Mouse (Mus musculus): ENCODE results near the gene Faap100. TPM values are rescaled to one million over a fixed set of nuclear protein-coding genes. Genes with fewer than 3 reads are reported as not detected.

Faap100 gene
- polyA plus RNA-seq (2011; ENCODE audit: insufficient read depth, insufficient read length, low read depth, missing spikeins) = 13.2 and 15.2 TPM in 2 replicates

- no peaks in the 10 kb centered on the region for H3K4me1 ChIP-seq (ENCODE audit: control insufficient read depth, insufficient read depth, low read length)
- TF ChIP-seq CTCF (IDR thresholded peaks at IDR 0.05; ENCODE audit: low read depth, low read length) (peak; percentile 48), EP300 (IDR thresholded peaks at IDR 0.05; ENCODE audit: insufficient read depth, low read depth, low read length) (0 out of 2 replicates have a peak, but pooled peaks have one; percentile 19), POLR2A (IDR thresholded peaks at IDR 0.05; ENCODE audit: insufficient read depth, low read length) (peak; percentile 10)
- no peaks in the 10 kb centered on the region for H3K9me3 ChIP-seq (replicated peaks; ENCODE audit: control insufficient read depth, insufficient read depth, low read length, poor library complexity, severe bottlenecking)
- H3K36me3 ChIP-seq (ENCODE audit: control insufficient read depth, insufficient read depth, low read length, poor library complexity, severe bottlenecking) = peaks cover 6% of the 10 kb centered on the region; the same call in 1 of the 2 replicates
- no peaks in the 10 kb centered on the region for H3K27me3 ChIP-seq (ENCODE audit: control insufficient read depth, insufficient read depth, low read length, poor library complexity, severe bottlenecking)
- no peak within 1 kb of the TSS for H3K27ac ChIP-seq (ENCODE audit: insufficient read depth, low read length)
- H3K9ac ChIP-seq (ENCODE audit: low read depth, poor library complexity, severe bottlenecking) = peak within 1 kb of the TSS; percentile 72
- peak within 1 kb of the TSS; percentile 87 for H3K4me3 ChIP-seq (ENCODE audit: low read depth, low read length)
Measured at GRCm38 (mm10) chr11:120378611-120379540, at the start of gene Faap100. Gene Faap100, minus strand, starts transcription at chr11:120378764.

GRCm38 (mm10) chr11:120426727-120427126, 48.2 kb upstream of the Faap100 start:
- H3K36me3 ChIP-seq (ENCODE audit: control insufficient read depth, insufficient read depth, low read length, poor library complexity, severe bottlenecking) = peaks cover 51% of the 10 kb centered on the region
- peak overlapping the region; percentile 22; the same call in 1 of the 2 replicates for H3K27ac ChIP-seq (ENCODE audit: insufficient read depth, low read length)
- H3K4me3 ChIP-seq (ENCODE audit: low read depth, low read length) = no peak overlapping the region

DNA sequence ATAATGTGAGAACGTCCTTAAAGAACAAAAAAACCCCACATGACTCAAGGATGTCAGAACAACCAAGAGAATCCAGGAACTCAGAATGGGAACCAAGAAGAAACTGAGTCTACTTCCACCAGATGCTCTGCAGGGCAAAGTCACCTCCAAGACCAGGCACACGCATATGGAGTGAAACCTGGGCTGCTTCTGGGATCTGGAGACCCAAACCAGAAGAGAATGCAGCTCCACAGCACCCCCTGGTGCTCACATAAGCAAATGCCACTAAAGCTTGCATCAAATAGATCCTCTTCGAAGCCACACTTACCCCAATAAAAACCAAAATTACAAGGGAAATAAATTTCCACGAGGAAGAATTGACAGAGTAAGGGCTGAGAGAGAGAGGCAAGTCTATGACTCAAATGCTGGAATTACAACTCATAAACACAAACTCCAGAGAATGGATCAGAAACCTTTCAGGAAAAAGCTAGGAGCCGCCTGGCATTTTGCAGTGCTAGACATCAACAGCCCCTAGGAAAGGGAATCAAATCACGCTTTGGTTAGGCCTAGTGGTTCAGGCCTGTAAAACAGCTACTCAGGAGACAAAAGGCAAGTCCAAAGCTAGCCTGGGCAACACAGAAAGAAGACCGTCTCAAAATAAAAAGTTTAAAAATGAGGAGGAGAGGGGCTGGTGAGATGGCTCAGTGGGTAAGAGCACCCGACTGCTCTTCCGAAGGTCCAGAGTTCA, 45.2 kb upstream of the Faap100 start:
- TF ChIP-seq POLR2A (IDR thresholded peaks at IDR 0.05; ENCODE audit: insufficient read depth, low read length) (no peak), EP300 (IDR thresholded peaks at IDR 0.05; ENCODE audit: insufficient read depth, low read depth, low read length) (no peak), CTCF (IDR thresholded peaks at IDR 0.05; ENCODE audit: low read depth, low read length) (peak; percentile 63)
- Histone ChIP-seq H3K36me3 (ENCODE audit: control insufficient read depth, insufficient read depth, low read length, poor library complexity, severe bottlenecking) (peaks cover 54% of the 10 kb centered on the region), H3K27ac (ENCODE audit: insufficient read depth, low read length) (peak overlapping the region; percentile 74)

More at GRCm38 (mm10) chr11:120426727-120427126, 48.2 kb upstream of the Faap100 start:
- Histone ChIP-seq H3K9me3 (replicated peaks; ENCODE audit: control insufficient read depth, insufficient read depth, low read length, poor library complexity, severe bottlenecking) (no peaks in the 10 kb centered on the region), H3K4me1 (ENCODE audit: control insufficient read depth, insufficient read depth, low read length) (no peaks in the 10 kb centered on the region), H3K27me3 (ENCODE audit: control insufficient read depth, insufficient read depth, low read length, poor library complexity, severe bottlenecking) (no peaks in the 10 kb centered on the region), H3K9ac (ENCODE audit: low read depth, poor library complexity, severe bottlenecking) (no peak overlapping the region)
- no peak for TF ChIP-seq CTCF (IDR thresholded peaks at IDR 0.05; ENCODE audit: low read depth, low read length)
- TF ChIP-seq EP300 (IDR thresholded peaks at IDR 0.05; ENCODE audit: insufficient read depth, low read depth, low read length) = no peak
- TF ChIP-seq POLR2A (IDR thresholded peaks at IDR 0.05; ENCODE audit: insufficient read depth, low read length) = no peak

DNA sequence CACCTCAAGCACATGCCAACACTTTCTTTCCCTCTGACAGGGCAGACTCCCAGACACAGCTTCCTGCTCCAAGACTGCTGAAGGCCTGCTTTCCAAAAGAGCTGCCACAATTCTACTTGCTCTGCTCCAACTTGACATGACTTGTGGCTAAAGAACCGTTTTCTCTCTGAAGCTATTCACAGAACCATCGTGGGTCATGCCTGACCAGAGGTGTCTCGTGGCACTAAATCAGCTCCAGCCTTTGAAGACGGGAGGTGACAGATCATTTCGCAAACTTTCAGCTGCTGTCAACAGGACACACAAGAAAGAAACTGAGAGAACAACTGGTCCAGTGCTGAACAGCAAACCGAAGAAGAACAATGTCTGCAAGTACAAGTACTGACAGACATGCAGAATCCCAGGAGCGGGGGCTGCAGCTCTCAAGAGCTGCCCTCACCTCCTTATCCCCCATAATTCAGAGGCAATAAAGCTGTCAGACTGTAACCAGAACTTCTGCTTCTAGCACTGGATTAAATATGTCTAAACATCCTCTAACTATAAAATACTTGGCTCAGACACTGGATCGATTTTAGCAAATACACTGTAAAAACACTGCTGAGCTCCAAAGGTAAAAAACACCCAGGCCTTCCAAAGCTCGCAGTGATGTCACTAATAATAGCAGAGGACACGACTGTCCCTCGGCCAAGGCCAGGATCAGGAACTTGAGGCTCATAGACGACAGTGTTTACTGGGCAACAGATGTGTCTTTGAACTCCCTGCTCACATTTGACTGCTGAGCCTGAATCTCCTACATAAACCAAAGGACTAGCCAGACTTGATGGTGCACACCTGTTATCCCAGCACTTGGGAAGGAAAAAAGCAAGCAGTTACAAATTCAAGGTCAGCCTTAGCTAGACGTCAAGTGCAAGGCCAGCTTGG, 44.3 kb upstream of the Faap100 start:
- TF ChIP-seq POLR2A (IDR thresholded peaks at IDR 0.05; ENCODE audit: insufficient read depth, low read length) = no peak
- no peak for TF ChIP-seq CTCF (IDR thresholded peaks at IDR 0.05; ENCODE audit: low read depth, low read length)
- TF ChIP-seq EP300 (IDR thresholded peaks at IDR 0.05; ENCODE audit: insufficient read depth, low read depth, low read length) = no peak
- no peaks in the 10 kb centered on the region for H3K4me1 ChIP-seq (ENCODE audit: control insufficient read depth, insufficient read depth, low read length)
- no peaks in the 10 kb centered on the region for H3K27me3 ChIP-seq (ENCODE audit: control insufficient read depth, insufficient read depth, low read length, poor library complexity, severe bottlenecking)
- H3K27ac ChIP-seq (ENCODE audit: insufficient read depth, low read length) = no peak overlapping the region
- H3K9ac ChIP-seq (ENCODE audit: low read depth, poor library complexity, severe bottlenecking) = no peak overlapping the region
- H3K9me3 ChIP-seq (replicated peaks; ENCODE audit: control insufficient read depth, insufficient read depth, low read length, poor library complexity, severe bottlenecking) = no peaks in the 10 kb centered on the region
- peaks cover 49% of the 10 kb centered on the region for H3K36me3 ChIP-seq (ENCODE audit: control insufficient read depth, insufficient read depth, low read length, poor library complexity, severe bottlenecking)
- no peak overlapping the region for H3K4me3 ChIP-seq (ENCODE audit: low read depth, low read length)

More for the DNA sequence above, 45.2 kb upstream of the Faap100 start:
- Histone ChIP-seq H3K27me3 (ENCODE audit: control insufficient read depth, insufficient read depth, low read length, poor library complexity, severe bottlenecking) (no peaks in the 10 kb centered on the region), H3K9me3 (replicated peaks; ENCODE audit: control insufficient read depth, insufficient read depth, low read length, poor library complexity, severe bottlenecking) (no peaks in the 10 kb centered on the region), H3K4me3 (ENCODE audit: low read depth, low read length) (no peak overlapping the region), H3K4me1 (ENCODE audit: control insufficient read depth, insufficient read depth, low read length) (no peaks in the 10 kb centered on the region), H3K9ac (ENCODE audit: low read depth, poor library complexity, severe bottlenecking) (no peak overlapping the region)

DNA sequence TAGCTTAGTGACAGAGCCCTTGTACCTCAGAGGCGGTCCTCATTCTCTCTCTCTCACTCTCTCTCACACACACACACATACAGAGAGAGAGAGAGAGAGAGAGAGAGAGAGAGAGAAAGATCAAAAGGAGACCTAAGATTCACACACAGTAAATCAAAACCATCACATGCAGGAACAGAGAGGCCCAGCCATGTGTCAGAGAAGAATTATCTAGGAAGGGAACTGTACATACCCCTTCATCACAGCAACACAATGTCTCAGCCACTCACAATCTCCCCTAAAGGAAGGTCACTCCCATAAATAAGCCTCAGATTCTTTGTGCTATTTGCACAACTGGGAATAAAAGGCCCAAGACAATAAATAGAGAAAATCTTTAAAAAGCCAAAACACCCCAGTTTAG, 40.0 kb upstream of the Faap100 start:
- no peak overlapping the region for H3K27ac ChIP-seq (ENCODE audit: insufficient read depth, low read length)
- no peak for TF ChIP-seq CTCF (IDR thresholded peaks at IDR 0.05; ENCODE audit: low read depth, low read length)
- TF ChIP-seq POLR2A (IDR thresholded peaks at IDR 0.05; ENCODE audit: insufficient read depth, low read length) = no peak
- no peak for TF ChIP-seq EP300 (IDR thresholded peaks at IDR 0.05; ENCODE audit: insufficient read depth, low read depth, low read length)
- H3K4me3 ChIP-seq (ENCODE audit: low read depth, low read length) = no peak overlapping the region
- H3K9me3 ChIP-seq (replicated peaks; ENCODE audit: control insufficient read depth, insufficient read depth, low read length, poor library complexity, severe bottlenecking) = no peaks in the 10 kb centered on the region
- H3K36me3 ChIP-seq (ENCODE audit: control insufficient read depth, insufficient read depth, low read length, poor library complexity, severe bottlenecking) = peaks cover 35% of the 10 kb centered on the region
- H3K4me1 ChIP-seq (ENCODE audit: control insufficient read depth, insufficient read depth, low read length) = no peaks in the 10 kb centered on the region
- H3K9ac ChIP-seq (ENCODE audit: low read depth, poor library complexity, severe bottlenecking) = no peak overlapping the region
- H3K27me3 ChIP-seq (ENCODE audit: control insufficient read depth, insufficient read depth, low read length, poor library complexity, severe bottlenecking) = no peaks in the 10 kb centered on the region

Measured in ES-Bruce4 (cell line).